23 mouse cellular contexts compared by ENCODE assay signal in genomic region chr12:118719878-118720573, GRCm38 (mm10).
DNase-seq lines count a peak whose midpoint lies in the region; ATAC-seq and TF ChIP-seq lines count a peak whose summit lies in the region.
"Had no signal": no experiment of that assay in that cellular context is flagged by ENCODE, and none has a peak within 500 bp of the region (broad histone marks: within the 10 kb centered on the region; RNA-seq: fewer than 3 reads in every experiment).

No protein-coding gene starts in this region.

- DNase-seq in embryo, embryonic 10.5 days (ENCODE audit: low spot score) = peak; percentile 4
- DNase-seq in embryo, embryonic 9.5 days (ENCODE audit: extremely low spot score) = no peak
- DNase-seq in midbrain, embryonic 10.5 days (ENCODE audit: low spot score) = no peak
- DNase-seq in forebrain, postnatal 0 days = peak; percentile 23
- no peak for DNase-seq in kidney, postnatal 10 days
- no peak for DNase-seq in layer of hippocampus, adult 18-20 months (ENCODE audit: low spot score in 2 of 2)
- DNase-seq: cerebellum, adult 9-11 months; heart, postnatal 14 days; kidney, adult 9 months; kidney, postnatal 36 days; layer of hippocampus, adult 9-11 months; lung, postnatal 4 days; right cerebral cortex, postnatal 14 days; spleen, adult 18-20 months; thymus, postnatal 25 days had no signal

- H3K4me3 ChIP-seq in midbrain, embryonic 16.5 days (ENCODE audit: low read depth, low read length) = no peak overlapping the region
- H3K4me3 ChIP-seq in midbrain, embryonic 10.5 days = no peak overlapping the region
- H3K4me3 ChIP-seq in forebrain, postnatal 0 days (ENCODE audit: low read depth, low read length) = no peak overlapping the region
- H3K4me3 ChIP-seq in heart, embryonic 11.5 days (ENCODE audit: low read depth, low read length) = no peak overlapping the region
- H3K4me3 ChIP-seq: heart, embryonic 12.5 days; hindbrain, embryonic 13.5 days; lung, embryonic 15.5 days; neural tube, embryonic 12.5 days had no signal

- WGBS in midbrain, embryonic 16.5 days = 67% methylated on average over 4 of the region's 4 CpGs
- WGBS in midbrain, embryonic 10.5 days = 80% methylated on average over 4 of the region's 4 CpGs
- WGBS in forebrain, postnatal 0 days = 18% methylated on average over 4 of the region's 4 CpGs
- WGBS in heart, embryonic 11.5 days (ENCODE audit: insufficient replicate concordance) = 73% methylated on average over 4 of the region's 4 CpGs

- no peak for TF ChIP-seq CTCF in forebrain, postnatal 0 days (IDR thresholded peaks at IDR 0.05; ENCODE audit: low read depth)

- H3K27me3 ChIP-seq in midbrain, embryonic 16.5 days (ENCODE audit: control insufficient read depth, insufficient read depth, low read depth, low read length) = no peaks in the 10 kb centered on the region
- H3K27me3 ChIP-seq in midbrain, embryonic 10.5 days (ENCODE audit: low read depth, poor library complexity, severe bottlenecking) = peaks cover 5% of the 10 kb centered on the region; the same call in 1 of the 2 replicates
- H3K27me3 ChIP-seq in forebrain, postnatal 0 days (ENCODE audit: insufficient read depth, low read length) = no peaks in the 10 kb centered on the region
- no peaks in the 10 kb centered on the region for H3K27me3 ChIP-seq in heart, embryonic 11.5 days (ENCODE audit: control insufficient read depth, insufficient read depth, low read length)
- H3K27me3 ChIP-seq: heart, embryonic 12.5 days; hindbrain, embryonic 13.5 days; lung, embryonic 15.5 days; neural tube, embryonic 12.5 days had no signal

- no peak overlapping the region for H3K9ac ChIP-seq in midbrain, embryonic 16.5 days (ENCODE audit: low read depth, low read length)
- no peak overlapping the region for H3K9ac ChIP-seq in forebrain, postnatal 0 days
- H3K9ac ChIP-seq in heart, embryonic 11.5 days (ENCODE audit: low read depth, low read length) = no peak overlapping the region
- H3K9ac ChIP-seq: heart, embryonic 12.5 days; hindbrain, embryonic 13.5 days; lung, embryonic 15.5 days; neural tube, embryonic 12.5 days had no signal

- H3K27ac ChIP-seq in midbrain, embryonic 16.5 days (ENCODE audit: low read length) = no peak overlapping the region
- no peak overlapping the region for H3K27ac ChIP-seq in midbrain, embryonic 10.5 days (replicated peaks)
- no peak overlapping the region for H3K27ac ChIP-seq in forebrain, postnatal 0 days (ENCODE audit: low read depth, low read length)
- H3K27ac ChIP-seq in heart, embryonic 11.5 days (ENCODE audit: low read depth, low read length) = no peak overlapping the region
- H3K27ac ChIP-seq: hindbrain, embryonic 13.5 days; lung, embryonic 15.5 days; neural tube, embryonic 12.5 days had no signal

- ATAC-seq in midbrain, embryonic 16.5 days = 0 out of 2 replicates have a peak, but pooled peaks have one; percentile 11
- peak; percentile 90; the same call in 1 of the 2 replicates for ATAC-seq in forebrain, postnatal 0 days
- ATAC-seq in heart, embryonic 11.5 days (replicated peaks; ENCODE audit: insufficient number of reproducible peaks, low FRiP score, low TSS enrichment) = no peak

- H3K4me2 ChIP-seq in midbrain, embryonic 16.5 days (ENCODE audit: low read length) = no peak overlapping the region
- H3K4me2 ChIP-seq in forebrain, postnatal 0 days (ENCODE audit: low read depth) = no peak overlapping the region
- H3K4me2 ChIP-seq in heart, embryonic 11.5 days = no peak overlapping the region
- H3K4me2 ChIP-seq: heart, embryonic 12.5 days; hindbrain, embryonic 13.5 days; liver, embryonic 11.5 days; lung, embryonic 15.5 days; neural tube, embryonic 12.5 days had no signal

- H3K36me3 ChIP-seq in midbrain, embryonic 16.5 days (ENCODE audit: control insufficient read depth, insufficient read depth, low read length) = no peaks in the 10 kb centered on the region
- no peaks in the 10 kb centered on the region for H3K36me3 ChIP-seq in midbrain, embryonic 10.5 days
- no peaks in the 10 kb centered on the region for H3K36me3 ChIP-seq in forebrain, postnatal 0 days (ENCODE audit: insufficient read depth)
- no peaks in the 10 kb centered on the region for H3K36me3 ChIP-seq in heart, embryonic 11.5 days (ENCODE audit: control insufficient read depth, insufficient read depth, low read length)
- H3K36me3 ChIP-seq: G1E; heart, embryonic 12.5 days; hindbrain, embryonic 13.5 days; lung, embryonic 15.5 days; neural tube, embryonic 12.5 days had no signal

- H3K4me1 ChIP-seq in midbrain, embryonic 16.5 days (ENCODE audit: control insufficient read depth, insufficient read depth, low read length) = no peaks in the 10 kb centered on the region
- no peaks in the 10 kb centered on the region for H3K4me1 ChIP-seq in midbrain, embryonic 10.5 days
- no peaks in the 10 kb centered on the region for H3K4me1 ChIP-seq in forebrain, postnatal 0 days (ENCODE audit: insufficient read depth)
- no peaks in the 10 kb centered on the region for H3K4me1 ChIP-seq in heart, embryonic 11.5 days (ENCODE audit: control insufficient read depth, insufficient read depth, low read length)
- H3K4me1 ChIP-seq: heart, embryonic 12.5 days; hindbrain, embryonic 13.5 days; lung, embryonic 15.5 days; neural tube, embryonic 12.5 days had no signal

- H3K9me3 ChIP-seq in midbrain, embryonic 16.5 days (replicated peaks; ENCODE audit: control insufficient read depth, low read length, poor library complexity, severe bottlenecking) = no peaks in the 10 kb centered on the region
- no peaks in the 10 kb centered on the region for H3K9me3 ChIP-seq in midbrain, embryonic 10.5 days (replicated peaks)
- H3K9me3 ChIP-seq in forebrain, postnatal 0 days (ENCODE audit: low read length) = no peaks in the 10 kb centered on the region
- no peaks in the 10 kb centered on the region for H3K9me3 ChIP-seq in heart, embryonic 11.5 days (replicated peaks; ENCODE audit: control insufficient read depth, low read length)
- H3K9me3 ChIP-seq: G1E; heart, embryonic 12.5 days; hindbrain, embryonic 13.5 days; lung, embryonic 15.5 days; neural tube, embryonic 12.5 days had no signal

Comparison
In these comparisons a context has a peak if more than half of its experiments do, and no peak if none do; other contexts are left out.
1. DNase-seq: peak in embryo, embryonic 10.5 days (single experiment) and forebrain, postnatal 0 days (single experiment); none in embryo, embryonic 9.5 days (single experiment), midbrain, embryonic 10.5 days (single experiment), kidney, postnatal 10 days (single experiment) and layer of hippocampus, adult 18-20 months (0 of 2).